Mouse (Mus musculus) thymus, postnatal 10 days (tissue): Measurements from ENCODE around the gene Mipol1.
"Not testable (repeated sequence)": the region's sequence is repeated elsewhere in the genome, so short reads cannot be mapped to it uniquely, and the experiment has no call there.

Experiments used
- DNase-seq, 2 experiments: peaks; one replicate each; pipeline ENCODE4 v3.0.0; 2021; ENCODE audit warnings: low spot score in 2 of 2

Gene Mipol1

DNA sequence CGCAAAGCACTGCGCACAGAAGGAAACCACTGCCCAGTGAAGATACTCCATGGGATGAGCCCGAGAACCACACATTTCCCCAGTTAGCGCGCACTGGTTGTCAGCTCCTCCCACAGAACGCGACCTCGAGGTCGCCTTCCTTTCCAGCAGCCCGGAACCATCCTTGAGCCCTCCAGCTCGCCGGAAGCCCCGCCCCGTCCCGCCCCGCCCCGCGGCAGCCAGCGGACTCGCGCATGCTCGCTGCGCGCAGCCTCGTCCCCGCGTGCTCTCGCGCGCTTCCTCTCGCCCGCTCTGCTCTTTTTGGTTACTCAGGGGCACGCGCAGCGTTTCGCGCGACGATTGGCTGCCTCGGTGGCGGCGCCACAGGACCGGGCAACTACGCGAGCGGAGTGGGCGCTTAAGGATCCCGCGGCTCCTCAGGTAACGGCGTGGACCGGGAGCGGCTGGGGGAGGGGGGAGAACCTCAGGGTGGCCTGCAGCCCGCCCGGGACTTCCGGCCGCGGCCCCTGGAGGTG lies at the start of gene Mipol1, which contains the start of gene Prps1l3:
Mipol1 (plus strand) TSS at position 236 of the 515 bp plus-strand sequence.
Prps1l3 (plus strand) TSS at position 221 of the 515 bp plus-strand sequence.
- peak; percentile 87 for DNase-seq

DNA sequence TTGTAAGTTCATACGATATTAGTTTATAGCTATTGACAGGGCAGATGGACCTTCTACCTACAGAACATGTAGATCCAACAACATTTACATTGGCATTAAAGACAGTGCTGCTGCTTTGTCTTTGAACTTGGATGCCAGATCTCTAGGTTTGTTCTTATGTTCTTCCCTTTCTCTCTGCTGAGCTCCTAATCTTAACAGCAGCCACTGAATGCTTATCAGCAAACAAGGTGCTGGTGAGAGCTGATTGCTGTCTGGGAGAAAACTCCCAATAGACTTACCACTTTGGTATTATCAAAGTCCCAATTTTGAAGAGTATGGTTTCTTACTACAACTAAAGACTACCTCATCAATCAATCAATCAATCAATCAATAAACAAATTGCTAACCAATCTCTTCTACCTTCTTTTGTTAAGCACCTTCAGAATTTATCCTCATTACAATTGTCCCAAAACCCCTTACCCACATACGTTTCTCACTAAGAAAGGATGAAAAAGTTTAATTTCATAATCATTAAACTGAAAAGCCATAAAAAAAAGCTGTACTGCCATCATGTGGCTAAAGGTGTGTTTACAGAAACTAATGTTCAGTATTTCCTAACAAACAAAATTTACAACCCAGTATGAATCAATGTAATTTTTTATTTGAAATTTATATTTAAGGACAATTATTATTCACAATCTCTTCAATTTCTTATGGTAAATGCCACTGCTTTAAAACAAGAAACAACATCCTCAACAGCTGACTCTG lies 45.7 kb upstream of the Mipol1 start:
- DNase-seq, result no peak

GRCm38 (mm10) chr12:57185475-57185874 lies 44.8 kb upstream of the Mipol1 start:
- DNase-seq, result no peak

DNA sequence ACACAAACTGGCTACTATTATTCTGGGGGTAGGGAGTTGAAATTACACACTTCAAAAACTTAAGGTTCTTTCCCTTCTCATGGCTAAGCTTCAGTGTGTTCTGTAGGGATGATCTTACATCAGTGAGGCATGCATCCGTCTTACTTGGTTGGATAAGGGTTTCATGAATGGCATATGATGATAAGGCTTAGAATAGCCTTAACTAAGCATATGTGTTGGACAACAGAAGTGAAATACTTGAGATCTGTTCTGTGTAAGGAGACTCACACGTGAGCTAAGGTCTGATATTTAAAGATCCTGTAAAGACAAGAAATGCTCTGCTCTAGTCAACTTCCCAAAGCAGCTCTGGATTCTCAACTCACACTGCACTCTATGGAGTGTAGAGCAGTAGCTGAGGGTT lies 44.1 kb upstream of the Mipol1 start:
- no peak for DNase-seq

DNA sequence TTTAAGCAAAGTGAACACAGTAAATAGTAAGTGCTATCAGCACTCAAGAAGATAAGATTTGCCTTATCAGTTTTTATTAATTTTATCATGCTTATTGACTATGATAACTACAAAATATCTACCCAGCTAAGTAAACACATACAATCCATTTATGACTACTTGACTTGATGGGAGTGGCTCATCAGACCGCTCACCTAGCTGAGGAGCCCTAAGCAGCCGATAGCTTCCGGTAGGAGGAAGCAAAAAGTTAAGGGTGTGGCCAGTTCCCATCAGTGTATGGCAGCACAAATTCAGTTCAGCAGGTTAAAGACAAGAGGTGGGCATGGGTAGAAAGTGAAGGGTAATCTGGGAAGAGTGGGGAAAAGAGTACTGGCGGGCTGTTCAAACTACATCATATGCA lies 43.2 kb upstream of the Mipol1 start:
- DNase-seq, result no peak

- DNase-seq, result peak in 1 of 2 experiments; percentile 7
These were observed 35.6 kb upstream of the Mipol1 start for GRCm38 (mm10) chr12:57194609-57195008.

DNA sequence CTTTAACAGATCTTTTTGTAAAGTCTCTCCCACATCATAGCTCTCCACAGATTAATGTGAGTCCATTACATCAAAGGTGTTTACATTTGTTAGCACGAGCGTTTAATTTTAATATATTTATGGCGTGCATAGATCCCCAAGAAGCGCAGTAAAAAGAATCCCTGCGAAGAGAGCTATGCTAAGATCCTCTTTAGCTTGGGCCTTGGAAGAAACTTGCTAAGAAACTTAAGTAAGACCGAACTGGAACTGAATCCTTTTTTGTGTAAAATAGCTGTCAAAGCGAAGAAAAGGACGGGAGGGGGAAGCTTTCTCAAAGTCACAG lies 34.0 kb upstream of the Mipol1 start:
- DNase-seq, result no peak

GRCm38 (mm10) chr12:57196608-57197362 lies 33.4 kb upstream of the Mipol1 start:
- no peak for DNase-seq

DNA sequence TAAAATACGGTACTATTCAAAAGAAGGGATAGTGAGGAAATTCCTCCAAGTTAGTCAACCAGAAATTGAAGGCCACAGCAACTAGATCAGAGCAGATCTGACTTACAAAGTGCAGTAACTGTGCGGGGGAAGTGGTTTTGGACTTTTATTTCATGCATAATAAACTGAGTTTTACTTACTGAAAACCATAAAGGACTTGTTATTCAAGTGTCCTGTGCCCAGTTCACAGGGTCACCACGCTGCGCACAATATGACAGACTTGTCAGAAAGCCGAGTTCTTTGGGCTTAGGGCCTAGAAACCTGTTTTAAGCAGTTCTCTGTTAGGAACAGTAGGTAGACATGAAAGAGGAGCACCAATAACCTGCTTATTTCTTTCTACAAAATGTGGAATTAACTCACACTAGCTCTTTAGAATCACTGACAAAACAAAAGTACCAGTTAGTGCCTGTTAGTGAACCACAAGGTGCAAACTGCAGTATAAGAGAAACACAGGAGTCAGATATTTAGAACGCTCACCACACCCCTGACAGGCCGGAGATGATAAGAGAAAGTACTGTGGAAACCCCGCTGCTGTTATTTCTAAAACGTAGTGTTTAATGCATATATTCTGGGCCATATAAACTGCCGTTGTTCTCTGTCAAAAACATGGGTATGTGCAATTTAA lies 32.7 kb upstream of the Mipol1 start, which contains the start of gene Slc25a21:
Slc25a21 (minus strand) TSS at position 110 of the 664 bp plus-strand sequence.
- no peak for DNase-seq

- DNase-seq, result no peak
These were observed 32.0 kb upstream of the Mipol1 start for GRCm38 (mm10) chr12:57198269-57198668.

- DNase-seq, result no peak
These were observed 30.8 kb upstream of the Mipol1 start for GRCm38 (mm10) chr12:57199427-57199826.

DNA sequence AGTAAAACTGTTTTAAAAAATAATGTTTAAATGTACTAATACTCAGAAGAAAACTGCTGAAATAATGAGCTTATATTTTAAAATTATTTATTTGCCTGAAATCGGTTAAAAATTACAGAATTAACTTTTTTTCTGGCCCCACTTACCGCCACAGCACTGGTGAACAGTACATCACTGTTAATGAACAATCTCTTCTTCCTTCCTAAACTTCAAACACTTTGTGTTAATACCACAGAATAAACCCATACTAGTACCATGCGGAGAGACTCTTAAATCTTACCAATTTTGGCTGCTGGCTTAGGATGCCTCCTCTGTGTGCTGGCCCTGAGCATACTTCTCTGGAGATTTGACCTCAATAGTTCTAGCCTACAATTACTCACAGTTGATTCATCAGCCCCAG lies 28.3 kb upstream of the Mipol1 start:
- DNase-seq, result no peak

- no peak for DNase-seq
These were observed 25.9 kb upstream of the Mipol1 start for GRCm38 (mm10) chr12:57204276-57204851.

GRCm38 (mm10) chr12:57211353-57212311 lies 18.6 kb upstream of the Mipol1 start:
- DNase-seq, result peak; percentile 45 to 64

GRCm38 (mm10) chr12:57212463-57212862 lies 17.8 kb upstream of the Mipol1 start:
- not testable (repeated sequence) for DNase-seq

DNA sequence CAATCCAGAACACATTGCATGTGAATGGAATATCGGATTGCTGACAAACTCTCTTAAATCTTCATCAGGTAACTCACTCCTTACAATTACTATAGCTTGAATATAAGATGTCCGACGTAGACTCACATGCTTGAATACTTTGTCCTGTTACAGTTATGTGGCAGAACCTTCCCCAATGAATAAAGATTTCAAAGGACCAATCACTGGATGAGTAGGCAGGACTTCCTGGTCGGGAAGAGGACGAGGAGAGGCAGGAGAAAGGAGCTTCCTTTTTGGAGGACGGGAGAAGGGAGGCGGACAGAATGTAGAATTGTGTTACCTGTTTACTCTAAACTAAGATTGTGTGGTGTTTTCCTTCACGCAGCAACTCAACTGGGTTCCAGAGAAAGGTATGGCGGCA lies 3.8 kb upstream of the Mipol1 start:
- DNase-seq, result no peak

DNA sequence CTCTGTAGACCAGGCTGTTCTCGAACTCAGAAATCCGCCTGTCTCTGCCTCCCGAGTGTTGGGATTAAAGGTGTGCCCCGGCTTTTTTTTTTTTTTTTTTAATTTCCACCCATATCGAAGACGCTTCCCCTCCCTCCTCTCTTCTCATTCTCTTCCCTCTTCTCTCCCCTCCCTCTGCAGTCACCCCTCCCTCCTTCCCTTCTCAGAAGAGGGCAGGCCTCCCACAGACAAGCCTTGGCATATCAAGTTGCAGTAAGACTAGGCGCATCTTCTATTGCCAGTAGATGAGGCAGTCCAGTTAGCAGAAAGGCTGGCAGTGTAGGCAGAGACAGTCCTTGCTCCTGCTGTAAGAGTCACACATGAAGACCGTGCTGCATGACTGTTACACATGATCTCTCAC lies 2.5 kb upstream of the Mipol1 start:
- no peak for DNase-seq

- DNase-seq, result no peak
These were observed 524 bp upstream of the Mipol1 start for GRCm38 (mm10) chr12:57229703-57230102.

- peak in 1 of 2 experiments; percentile 10 for DNase-seq
These were observed 1.1 kb downstream of the Mipol1 start for GRCm38 (mm10) chr12:57231085-57231875.

DNA sequence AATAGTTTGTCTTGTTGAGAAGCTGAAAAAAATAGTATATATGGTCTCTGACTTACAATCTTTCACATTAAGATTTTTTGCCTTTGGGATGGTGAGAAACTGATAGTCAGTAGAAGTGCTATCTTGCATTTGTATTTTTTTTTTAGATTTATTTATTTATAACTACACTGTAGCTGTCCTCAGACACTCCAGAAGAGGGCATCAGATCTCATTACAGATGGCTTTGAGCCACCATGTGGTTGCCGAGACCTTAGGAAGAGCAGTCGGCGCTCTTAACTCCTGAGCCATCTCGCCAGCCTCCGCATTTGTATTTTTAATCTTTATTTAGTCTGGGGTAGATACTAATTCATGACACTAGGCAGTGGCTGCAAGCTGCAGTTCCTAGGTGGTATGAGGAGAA lies 3.2 kb downstream of the Mipol1 start:
- no peak for DNase-seq
